Mouse (Mus musculus) heart, embryonic 11.5 days (tissue): ENCODE data around the gene Golga4. TPM values are rescaled to one million over a fixed set of nuclear protein-coding genes. Genes with fewer than 3 reads are reported as not detected.

ENCODE experiments used
- ATAC-seq: fragments of 200-750 bp; cut with Nextera tagmentation; replicated peaks from 2 replicates; pipeline ENCODE4 v1.8.0; 2017; ENCODE audit warnings: moderate library complexity; ENCODE audit not compliant: insufficient number of reproducible peaks, low FRiP score, low TSS enrichment
- H3K27ac ChIP-seq: fragments of 300-500 bp; sonication (generic); 2 replicates; pipeline ENCODE4 v1.5.1; 2014; ENCODE audit warnings: mild to moderate bottlenecking, low read depth, low read length
- H3K27me3 ChIP-seq: fragments of 300-500 bp; sonication (generic); 2 replicates; pipeline ENCODE4 v1.6.1; 2014; ENCODE audit warnings: mild to moderate bottlenecking, low read length, mixed read lengths; ENCODE audit not compliant: control insufficient read depth, insufficient read depth
- H3K36me3 ChIP-seq: fragments of 300-500 bp; sonication (generic); 2 replicates; pipeline ENCODE4 v1.6.1; 2014; ENCODE audit warnings: mild to moderate bottlenecking, low read length, moderate library complexity, mixed read lengths; ENCODE audit not compliant: control insufficient read depth, insufficient read depth
- H3K4me1 ChIP-seq: fragments of 300-500 bp; sonication (generic); 2 replicates; pipeline ENCODE4 v1.6.1; 2014; ENCODE audit warnings: low read length; ENCODE audit not compliant: control insufficient read depth, insufficient read depth
- H3K4me2 ChIP-seq: fragments of 300-500 bp; sonication (generic); 2 replicates; pipeline ENCODE4 v1.6.1; 2014; ENCODE audit warnings: mild to moderate bottlenecking, moderate library complexity
- H3K4me3 ChIP-seq: fragments of 300-500 bp; sonication (generic); 2 replicates; pipeline ENCODE4 v1.5.1; 2014; ENCODE audit warnings: low read depth, low read length
- H3K9ac ChIP-seq: fragments of 300-500 bp; sonication (generic); 2 replicates; pipeline ENCODE4 v1.6.1; 2014; ENCODE audit warnings: mild to moderate bottlenecking, low read depth, low read length, moderate library complexity
- H3K9me3 ChIP-seq: fragments of 300-500 bp; sonication (generic); replicated peaks from 2 replicates; pipeline ENCODE4 v1.6.1; 2016; ENCODE audit warnings: low read length; ENCODE audit not compliant: control insufficient read depth
- WGBS: fragments of 180-500 bp; shearing (Covaris S2); extraction: QIAGEN DNeasy Blood & Tissue Kit; methylation state at CpG from one replicate; pipeline ENCODE4 v1.1.7; 2014; ENCODE audit not compliant: insufficient replicate concordance; 5-methylcytosine and 5-hydroxymethylcytosine counted together
- polyA plus RNA-seq: library from polyadenylated mRNA; unstranded; fragments of >200 nt; fragmentation: Nextera tagmentation; extraction: Ambion mirVana; gene quantifications from 2 replicates; pipeline ENCODE4 v1.2.1, GENCODE M21; 2014

Gene Golga4
- polyA plus RNA-seq, 1 experiment from 2014 or later: 64.9 TPM

GRCm38 (mm10) chr9:118607701-118608401 is 101.8 kb downstream of the Golga4 start:
- no peak overlapping the region for H3K27ac ChIP-seq
- WGBS: 51% methylated on average over 16 of the region's 16 CpGs
- H3K9me3 ChIP-seq: no peaks in the 10 kb centered on the region
- peak overlapping the region; percentile 92 for H3K4me2 ChIP-seq
- peak overlapping the region; percentile 73 for H3K4me3 ChIP-seq
- no peak for ATAC-seq
- H3K9ac ChIP-seq: peak overlapping the region; percentile 83; the same call in 1 of the 2 replicates
- peaks cover 31% of the 10 kb centered on the region for H3K4me1 ChIP-seq
- peaks cover 13% of the 10 kb centered on the region for H3K27me3 ChIP-seq
- H3K36me3 ChIP-seq: no peaks in the 10 kb centered on the region

GRCm38 (mm10) chr9:118608556-118608955 is 102.5 kb downstream of the Golga4 start:
- ATAC-seq: no peak
- no peak overlapping the region for H3K4me3 ChIP-seq

DNA sequence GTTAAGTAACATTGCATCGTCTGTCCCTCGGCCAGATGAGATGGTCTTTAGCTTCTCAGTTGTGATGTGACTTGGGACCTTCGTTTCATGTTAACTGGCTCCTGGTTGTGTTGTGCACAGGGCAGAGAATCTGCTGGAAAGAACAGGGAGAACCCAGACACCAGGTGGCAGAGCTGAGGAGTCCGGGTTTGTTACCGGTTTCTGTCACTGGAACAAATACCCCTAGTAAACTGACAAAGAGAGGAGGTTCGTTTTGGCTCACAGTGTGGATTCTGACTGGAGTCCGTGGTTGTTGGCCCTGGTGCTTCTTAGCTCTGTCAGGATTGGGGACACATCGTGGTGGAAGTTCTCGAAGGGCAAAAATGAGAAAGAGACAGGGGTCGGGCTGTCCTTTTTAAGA is 104.0 kb downstream of the Golga4 start:
- Histone ChIP-seq H3K4me1 (peaks cover 35% of the 10 kb centered on the region), H3K4me2 (peak overlapping the region; percentile 8), H3K9me3 (no peaks in the 10 kb centered on the region), H3K27me3 (peaks cover 13% of the 10 kb centered on the region; the same call in 1 of the 2 replicates), H3K27ac (no peak overlapping the region), H3K4me3 (no peak overlapping the region), H3K36me3 (no peaks in the 10 kb centered on the region), H3K9ac (no peak overlapping the region)
- WGBS: 54% methylated on average over 10 of the region's 10 CpGs
- ATAC-seq: no peak

More at GRCm38 (mm10) chr9:118608556-118608955, 102.5 kb downstream of the Golga4 start:
- Histone ChIP-seq H3K4me1 (peaks cover 35% of the 10 kb centered on the region), H3K36me3 (no peaks in the 10 kb centered on the region), H3K4me2 (peak overlapping the region; percentile 31), H3K27me3 (peaks cover 13% of the 10 kb centered on the region), H3K9ac (no peak overlapping the region), H3K27ac (no peak overlapping the region), H3K9me3 (no peaks in the 10 kb centered on the region)
- 41% methylated on average over 4 of the region's 4 CpGs for WGBS

DNA sequence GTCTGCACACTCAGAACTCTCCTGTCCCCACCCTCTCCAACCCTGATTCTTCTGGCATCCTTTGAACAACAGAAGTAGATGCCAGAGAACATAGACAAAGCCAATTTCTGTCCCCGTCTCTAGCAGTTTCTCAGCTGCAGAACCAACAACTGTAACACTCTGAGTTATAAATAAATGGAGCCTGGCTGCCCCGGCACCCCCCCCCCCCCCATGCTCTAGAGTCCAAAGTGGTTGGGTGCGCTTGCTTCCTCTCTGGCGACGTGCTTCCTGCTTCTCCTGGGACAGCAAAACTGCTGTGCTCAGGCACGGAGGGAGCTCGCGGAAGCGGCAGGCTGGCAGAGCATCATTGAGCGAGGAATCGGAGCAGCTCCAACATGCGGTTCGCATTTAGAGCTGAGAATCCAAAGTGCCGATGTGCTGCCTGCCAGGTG is 105.1 kb downstream of the Golga4 start:
- H3K27ac ChIP-seq: no peak overlapping the region
- H3K9me3 ChIP-seq: no peaks in the 10 kb centered on the region
- H3K36me3 ChIP-seq: no peaks in the 10 kb centered on the region
- H3K4me3 ChIP-seq: no peak overlapping the region
- ATAC-seq: no peak
- H3K27me3 ChIP-seq: peaks cover 13% of the 10 kb centered on the region; the same call in 1 of the 2 replicates
- peaks cover 28% of the 10 kb centered on the region for H3K4me1 ChIP-seq
- WGBS: 42% methylated on average over 14 of the region's 14 CpGs
- H3K4me2 ChIP-seq: peak overlapping the region; percentile 42
- no peak overlapping the region for H3K9ac ChIP-seq

GRCm38 (mm10) chr9:118611958-118612581 is 106.0 kb downstream of the Golga4 start:
- ATAC-seq: no peak
- no peaks in the 10 kb centered on the region for H3K36me3 ChIP-seq
- 28% methylated on average over 20 of the region's 20 CpGs for WGBS
- H3K9ac ChIP-seq: no peak overlapping the region
- no peak overlapping the region for H3K4me3 ChIP-seq
- H3K9me3 ChIP-seq: no peaks in the 10 kb centered on the region
- peak overlapping the region; percentile 27; the same call in 1 of the 2 replicates for H3K4me2 ChIP-seq
- peaks cover 13% of the 10 kb centered on the region; the same call in 1 of the 2 replicates for H3K27me3 ChIP-seq
- peaks cover 27% of the 10 kb centered on the region for H3K4me1 ChIP-seq
- H3K27ac ChIP-seq: no peak overlapping the region

DNA sequence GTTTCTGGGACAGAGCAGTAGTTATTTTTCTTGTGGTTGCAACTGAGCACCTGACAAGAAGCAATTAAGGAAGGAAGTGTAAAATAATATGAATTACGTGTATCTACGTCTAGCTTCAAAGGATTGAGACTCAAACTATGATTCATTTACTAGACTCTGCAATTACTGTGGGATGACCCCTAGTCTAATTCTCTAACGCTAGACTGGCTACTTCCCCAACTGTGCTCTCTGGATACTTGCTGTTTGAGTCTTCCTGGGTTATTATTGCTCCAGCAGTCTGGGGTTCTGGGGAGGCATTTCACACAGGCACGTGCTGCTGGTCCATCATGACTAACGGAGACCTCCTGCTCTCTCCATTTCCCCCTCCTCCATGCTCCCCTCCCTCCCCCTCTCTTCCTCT is 111.2 kb downstream of the Golga4 start:
- WGBS: 78% methylated on average over 5 of the region's 5 CpGs
- no peak overlapping the region for H3K4me2 ChIP-seq
- no peak overlapping the region for H3K27ac ChIP-seq
- no peaks in the 10 kb centered on the region for H3K36me3 ChIP-seq
- peaks cover 10% of the 10 kb centered on the region; the same call in 1 of the 2 replicates for H3K4me1 ChIP-seq
- no peaks in the 10 kb centered on the region for H3K9me3 ChIP-seq
- no peak overlapping the region for H3K9ac ChIP-seq
- no peak for ATAC-seq
- no peak overlapping the region for H3K4me3 ChIP-seq
- 0 out of 2 replicates have a peak, but pooled peaks cover 3% of the 10 kb centered on the region for H3K27me3 ChIP-seq

GRCm38 (mm10) chr9:118618732-118619250 is 112.7 kb downstream of the Golga4 start:
- H3K4me2 ChIP-seq: no peak overlapping the region
- H3K9me3 ChIP-seq: no peaks in the 10 kb centered on the region
- H3K4me3 ChIP-seq: no peak overlapping the region
- H3K36me3 ChIP-seq: no peaks in the 10 kb centered on the region
- H3K27ac ChIP-seq: no peak overlapping the region
- no peak overlapping the region for H3K9ac ChIP-seq
- WGBS: 73% methylated on average over 3 of the region's 3 CpGs
- peaks cover 7% of the 10 kb centered on the region for H3K4me1 ChIP-seq
- ATAC-seq: no peak
- no peaks in the 10 kb centered on the region for H3K27me3 ChIP-seq

GRCm38 (mm10) chr9:118620807-118621206 is 114.7 kb downstream of the Golga4 start:
- WGBS: 67% methylated on average over 4 of the region's 4 CpGs
- ATAC-seq: no peak
- Histone ChIP-seq H3K27ac (no peak overlapping the region), H3K27me3 (no peaks in the 10 kb centered on the region), H3K4me2 (no peak overlapping the region), H3K9me3 (no peaks in the 10 kb centered on the region), H3K4me3 (no peak overlapping the region), H3K9ac (no peak overlapping the region), H3K4me1 (peaks cover 8% of the 10 kb centered on the region), H3K36me3 (no peaks in the 10 kb centered on the region)
